Mouse (Mus musculus) embryonic facial prominence, embryonic 15.5 days (tissue): ENCODE measurements around the gene Syt7. TPM values are rescaled to one million over a fixed set of nuclear protein-coding genes. Genes with fewer than 3 reads are reported as not detected.

Experiments
- ATAC-seq: fragments of 200-750 bp; cut with Nextera tagmentation; 2 replicates; pipeline ENCODE4 v1.8.0; 2017; ENCODE audit warnings: low read depth, moderate TSS enrichment; ENCODE audit not compliant: insufficient number of reproducible peaks, low FRiP score, low TSS enrichment
- H3K27ac ChIP-seq: fragments of 300-500 bp; sonication (generic); replicated peaks from 2 replicates; pipeline ENCODE4 v1.5.1; 2015; ENCODE audit warnings: mild to moderate bottlenecking, inconsistent platforms
- H3K27me3 ChIP-seq: fragments of 300-500 bp; sonication (generic); 2 replicates; pipeline ENCODE4 v1.6.1; 2015; ENCODE audit warnings: inconsistent platforms
- H3K36me3 ChIP-seq: fragments of 300-500 bp; sonication (generic); 2 replicates; pipeline ENCODE4 v1.6.1; 2015; ENCODE audit warnings: mild to moderate bottlenecking, inconsistent platforms
- H3K4me1 ChIP-seq: fragments of 300-500 bp; sonication (generic); 2 replicates; pipeline ENCODE4 v1.6.1; 2015; ENCODE audit warnings: inconsistent platforms
- H3K4me2 ChIP-seq: fragments of 300-500 bp; sonication (generic); replicated peaks from 2 replicates; pipeline ENCODE4 v1.6.1; 2015; ENCODE audit warnings: mild to moderate bottlenecking, inconsistent platforms
- H3K4me3 ChIP-seq: fragments of 300-500 bp; sonication (generic); replicated peaks from 2 replicates; pipeline ENCODE4 v1.5.1; 2015; ENCODE audit warnings: mild to moderate bottlenecking, inconsistent platforms
- H3K9ac ChIP-seq: fragments of 300-500 bp; sonication (generic); 2 replicates; pipeline ENCODE4 v1.6.1; 2015; ENCODE audit warnings: inconsistent platforms
- H3K9me3 ChIP-seq: fragments of 300-500 bp; sonication (generic); replicated peaks from 2 replicates; pipeline ENCODE4 v1.6.1; 2016; ENCODE audit warnings: inconsistent platforms
- WGBS: fragments of 180-500 bp; shearing (Covaris S2); methylation state at CpG from one replicate; pipeline ENCODE4 v1.1.7; 2015; 5-methylcytosine and 5-hydroxymethylcytosine counted together
- polyA plus RNA-seq: library from polyadenylated mRNA; unstranded; fragments of >200 nt; fragmentation: Nextera tagmentation; extraction: Ambion mirVana; gene quantifications from 2 replicates; pipeline ENCODE4 v1.2.1, GENCODE M21; 2015

The Syt7 gene
- polyA plus RNA-seq, 1 experiment from 2014 or later = 1.1 TPM

- no peak overlapping the region for H3K4me3 ChIP-seq
- H3K36me3 ChIP-seq = no peaks in the 10 kb centered on the region
- H3K4me2 ChIP-seq = no peak overlapping the region
- no peak for ATAC-seq
- no peak overlapping the region; the same call in 1 of the 2 replicates for H3K9ac ChIP-seq
- H3K9me3 ChIP-seq = no peaks in the 10 kb centered on the region
- H3K27me3 ChIP-seq = peaks cover 25% of the 10 kb centered on the region
- WGBS = 41% methylated on average over 25 of the region's 25 CpGs
- peaks cover 28% of the 10 kb centered on the region for H3K4me1 ChIP-seq
- H3K27ac ChIP-seq = no peak overlapping the region
Observed at GRCm38 (mm10) chr19:10426312-10426711, 37.4 kb downstream of the Syt7 start.

GRCm38 (mm10) chr19:10426793-10427192 lies 37.9 kb downstream of the Syt7 start:
- peaks cover 27% of the 10 kb centered on the region for H3K4me1 ChIP-seq
- H3K36me3 ChIP-seq = no peaks in the 10 kb centered on the region
- no peak overlapping the region for H3K4me2 ChIP-seq
- H3K4me3 ChIP-seq = no peak overlapping the region
- peaks cover 25% of the 10 kb centered on the region for H3K27me3 ChIP-seq
- no peaks in the 10 kb centered on the region for H3K9me3 ChIP-seq
- 33% methylated on average over 6 of the region's 6 CpGs for WGBS
- no peak overlapping the region for H3K27ac ChIP-seq
- ATAC-seq = no peak
- no peak overlapping the region for H3K9ac ChIP-seq

- Histone ChIP-seq H3K36me3 (no peaks in the 10 kb centered on the region), H3K9me3 (no peaks in the 10 kb centered on the region), H3K27ac (no peak overlapping the region), H3K4me1 (peaks cover 21% of the 10 kb centered on the region), H3K4me3 (no peak overlapping the region), H3K27me3 (peaks cover 23% of the 10 kb centered on the region), H3K4me2 (no peak overlapping the region), H3K9ac (no peak overlapping the region)
- no peak for ATAC-seq
- WGBS = 68% methylated on average over 9 of the region's 9 CpGs
Observed at GRCm38 (mm10) chr19:10427431-10427830, 38.5 kb downstream of the Syt7 start.

GRCm38 (mm10) chr19:10429371-10429770 lies 40.5 kb downstream of the Syt7 start:
- no peak for ATAC-seq
- H3K9me3 ChIP-seq = no peaks in the 10 kb centered on the region
- H3K4me1 ChIP-seq = peaks cover 15% of the 10 kb centered on the region; the same call in 1 of the 2 replicates
- H3K27me3 ChIP-seq = peaks cover 10% of the 10 kb centered on the region; the same call in 1 of the 2 replicates
- H3K9ac ChIP-seq = no peak overlapping the region
- no peak overlapping the region for H3K4me2 ChIP-seq
- H3K36me3 ChIP-seq = no peaks in the 10 kb centered on the region
- H3K27ac ChIP-seq = no peak overlapping the region
- no peak overlapping the region for H3K4me3 ChIP-seq
- WGBS = 75% methylated on average over 8 of the region's 8 CpGs

- no peaks in the 10 kb centered on the region for H3K27me3 ChIP-seq
- no peak overlapping the region for H3K4me2 ChIP-seq
- no peaks in the 10 kb centered on the region for H3K9me3 ChIP-seq
- no peak overlapping the region for H3K4me3 ChIP-seq
- no peak for ATAC-seq
- no peak overlapping the region for H3K27ac ChIP-seq
- H3K4me1 ChIP-seq = peaks cover 15% of the 10 kb centered on the region; the same call in 1 of the 2 replicates
- 21% methylated on average over 3 of the region's 3 CpGs for WGBS
- no peaks in the 10 kb centered on the region for H3K36me3 ChIP-seq
- H3K9ac ChIP-seq = no peak overlapping the region
Observed at GRCm38 (mm10) chr19:10431410-10431809, 42.5 kb downstream of the Syt7 start.

GRCm38 (mm10) chr19:10431841-10432240 lies 43.0 kb downstream of the Syt7 start:
- Histone ChIP-seq H3K36me3 (no peaks in the 10 kb centered on the region), H3K27me3 (no peaks in the 10 kb centered on the region), H3K9ac (no peak overlapping the region), H3K4me3 (no peak overlapping the region), H3K9me3 (no peaks in the 10 kb centered on the region), H3K27ac (no peak overlapping the region), H3K4me2 (no peak overlapping the region), H3K4me1 (peaks cover 15% of the 10 kb centered on the region; the same call in 1 of the 2 replicates)
- WGBS = 61% methylated on average over 4 of the region's 4 CpGs
- no peak for ATAC-seq

- Histone ChIP-seq H3K9ac (no peak overlapping the region), H3K4me2 (no peak overlapping the region), H3K27me3 (no peaks in the 10 kb centered on the region), H3K27ac (no peak overlapping the region), H3K9me3 (no peaks in the 10 kb centered on the region), H3K4me3 (no peak overlapping the region), H3K36me3 (no peaks in the 10 kb centered on the region), H3K4me1 (peaks cover 15% of the 10 kb centered on the region; the same call in 1 of the 2 replicates)
- ATAC-seq = no peak
- WGBS = 64% methylated on average over 7 of the region's 7 CpGs
Observed at GRCm38 (mm10) chr19:10433225-10433624, 44.3 kb downstream of the Syt7 start.

GRCm38 (mm10) chr19:10433879-10434540 lies 45.1 kb downstream of the Syt7 start:
- no peaks in the 10 kb centered on the region for H3K27me3 ChIP-seq
- H3K27ac ChIP-seq = no peak overlapping the region
- 62% methylated on average over 9 of the region's 9 CpGs for WGBS
- H3K4me3 ChIP-seq = no peak overlapping the region
- no peaks in the 10 kb centered on the region for H3K9me3 ChIP-seq
- H3K36me3 ChIP-seq = no peaks in the 10 kb centered on the region
- no peak overlapping the region for H3K9ac ChIP-seq
- no peak for ATAC-seq
- H3K4me1 ChIP-seq = peaks cover 15% of the 10 kb centered on the region; the same call in 1 of the 2 replicates
- H3K4me2 ChIP-seq = no peak overlapping the region

- H3K9me3 ChIP-seq = no peaks in the 10 kb centered on the region
- no peaks in the 10 kb centered on the region for H3K27me3 ChIP-seq
- no peak overlapping the region for H3K4me3 ChIP-seq
- H3K36me3 ChIP-seq = no peaks in the 10 kb centered on the region
- no peak overlapping the region for H3K27ac ChIP-seq
- no peak overlapping the region for H3K4me2 ChIP-seq
- H3K4me1 ChIP-seq = peaks cover 6% of the 10 kb centered on the region; the same call in 1 of the 2 replicates
- WGBS = 71% methylated on average over 6 of the region's 6 CpGs
- ATAC-seq = no peak
- H3K9ac ChIP-seq = no peak overlapping the region
Observed at GRCm38 (mm10) chr19:10434927-10435326, 46.0 kb downstream of the Syt7 start.

- H3K27ac ChIP-seq = no peak overlapping the region
- H3K4me1 ChIP-seq = no peaks in the 10 kb centered on the region
- H3K9ac ChIP-seq = no peak overlapping the region
- H3K4me3 ChIP-seq = no peak overlapping the region
- H3K4me2 ChIP-seq = no peak overlapping the region
- H3K27me3 ChIP-seq = no peaks in the 10 kb centered on the region
- 36% methylated on average over 3 of the region's 3 CpGs for whole genome bisulfite sequencing
- no peak for ATAC-seq
- no peaks in the 10 kb centered on the region for H3K9me3 ChIP-seq
- no peaks in the 10 kb centered on the region for H3K36me3 ChIP-seq
Observed at GRCm38 (mm10) chr19:10435908-10436307, 47.0 kb downstream of the Syt7 start.

- H3K4me2 ChIP-seq = no peak overlapping the region
- H3K27me3 ChIP-seq = no peaks in the 10 kb centered on the region
- no peaks in the 10 kb centered on the region for H3K4me1 ChIP-seq
- ATAC-seq = no peak
- H3K9me3 ChIP-seq = no peaks in the 10 kb centered on the region
- no peak overlapping the region for H3K4me3 ChIP-seq
- no peak overlapping the region for H3K9ac ChIP-seq
- H3K36me3 ChIP-seq = no peaks in the 10 kb centered on the region
- no peak overlapping the region for H3K27ac ChIP-seq
- 36% methylated on average over 1 of the region's 1 CpGs for WGBS
Observed at GRCm38 (mm10) chr19:10436726-10437125, 47.8 kb downstream of the Syt7 start.

- Histone ChIP-seq H3K4me1 (no peaks in the 10 kb centered on the region), H3K9me3 (no peaks in the 10 kb centered on the region), H3K4me3 (no peak overlapping the region), H3K27me3 (no peaks in the 10 kb centered on the region), H3K27ac (no peak overlapping the region), H3K36me3 (no peaks in the 10 kb centered on the region), H3K4me2 (no peak overlapping the region), H3K9ac (no peak overlapping the region)
- no peak for ATAC-seq
- WGBS = 56% methylated on average over 1 of the region's 1 CpGs
Observed at GRCm38 (mm10) chr19:10437521-10437920, 48.6 kb downstream of the Syt7 start.
